Mouse (Mus musculus): ENCODE data around the gene Rasal2. TPM values are rescaled to one million over a fixed set of nuclear protein-coding genes. Genes with fewer than 3 reads are reported as not detected.

The Rasal2 gene
- polyA plus RNA-seq, 1 experiment = 3.0 TPM

GRCm38 (mm10) chr1:157454876-157455275 lies 42.5 kb upstream of the Rasal2 start:
- H3K79me2 ChIP-seq (ENCODE audit: control insufficient read depth, insufficient read depth) = no peaks in the 10 kb centered on the region
- H3K36me3 ChIP-seq (ENCODE audit: control insufficient read depth, insufficient read depth) = no peaks in the 10 kb centered on the region
- H3K27me3 ChIP-seq (ENCODE audit: control insufficient read depth, insufficient read depth, insufficient read length) = no peaks in the 10 kb centered on the region
- no peak overlapping the region for H3ac ChIP-seq (ENCODE audit: control insufficient read depth, insufficient read length, low read depth)
- no peak overlapping the region for H3K4me3 ChIP-seq (ENCODE audit: insufficient read depth, poor library complexity, severe bottlenecking)
- no peaks in the 10 kb centered on the region for H3K79me3 ChIP-seq (ENCODE audit: low read depth)
- TF ChIP-seq CEBPB (IDR thresholded peaks at IDR 0.05; ENCODE audit: low read depth) = no peak
- no peak for TF ChIP-seq MAX (IDR thresholded peaks at IDR 0.05)
- TF ChIP-seq USF1 (IDR thresholded peaks at IDR 0.05; ENCODE audit: low read depth) = no peak
- no peak for TF ChIP-seq MYOG (IDR thresholded peaks at IDR 0.05; ENCODE audit: control insufficient read depth, extremely low read depth, insufficient read length)
- no peak for TF ChIP-seq FOSL1 (IDR thresholded peaks at IDR 0.05; ENCODE audit: insufficient read depth, low read length, poor library complexity, severe bottlenecking)
- no peak for TF ChIP-seq CTCF (IDR thresholded peaks at IDR 0.05; ENCODE audit: control insufficient read depth, insufficient read depth, insufficient read length)
- no peak for TF ChIP-seq MYOD1 (IDR thresholded peaks at IDR 0.05; ENCODE audit: control insufficient read depth, insufficient read length, low read depth)

- no peak overlapping the region for H3ac ChIP-seq (ENCODE audit: control insufficient read depth, insufficient read length, low read depth)
- no peak for TF ChIP-seq MAX (IDR thresholded peaks at IDR 0.05)
- no peak for TF ChIP-seq CEBPB (IDR thresholded peaks at IDR 0.05; ENCODE audit: low read depth)
- TF ChIP-seq USF1 (IDR thresholded peaks at IDR 0.05; ENCODE audit: low read depth) = no peak
- TF ChIP-seq FOSL1 (IDR thresholded peaks at IDR 0.05; ENCODE audit: insufficient read depth, low read length, poor library complexity, severe bottlenecking) = no peak
- TF ChIP-seq MYOG (IDR thresholded peaks at IDR 0.05; ENCODE audit: control insufficient read depth, extremely low read depth, insufficient read length) = no peak
- TF ChIP-seq MYOD1 (IDR thresholded peaks at IDR 0.05; ENCODE audit: control insufficient read depth, insufficient read length, low read depth) = no peak
- TF ChIP-seq CTCF (IDR thresholded peaks at IDR 0.05; ENCODE audit: control insufficient read depth, insufficient read depth, insufficient read length) = no peak
- H3K36me3 ChIP-seq (ENCODE audit: control insufficient read depth, insufficient read depth) = no peaks in the 10 kb centered on the region
- H3K27me3 ChIP-seq (ENCODE audit: control insufficient read depth, insufficient read depth, insufficient read length) = no peaks in the 10 kb centered on the region
- H3K79me3 ChIP-seq (ENCODE audit: low read depth) = no peaks in the 10 kb centered on the region
- H3K4me3 ChIP-seq (ENCODE audit: insufficient read depth, poor library complexity, severe bottlenecking) = no peak overlapping the region
- H3K79me2 ChIP-seq (ENCODE audit: control insufficient read depth, insufficient read depth) = no peaks in the 10 kb centered on the region
Measured at GRCm38 (mm10) chr1:157452759-157453549, 40.6 kb upstream of the Rasal2 start.

- Histone ChIP-seq H3K4me3 (ENCODE audit: insufficient read depth, poor library complexity, severe bottlenecking) (no peak overlapping the region), H3K27me3 (ENCODE audit: control insufficient read depth, insufficient read depth, insufficient read length) (no peaks in the 10 kb centered on the region), H3K79me3 (ENCODE audit: low read depth) (no peaks in the 10 kb centered on the region), H3K36me3 (ENCODE audit: control insufficient read depth, insufficient read depth) (no peaks in the 10 kb centered on the region), H3ac (ENCODE audit: control insufficient read depth, insufficient read length, low read depth) (no peak overlapping the region), H3K79me2 (ENCODE audit: control insufficient read depth, insufficient read depth) (no peaks in the 10 kb centered on the region)
- TF ChIP-seq CEBPB (IDR thresholded peaks at IDR 0.05; ENCODE audit: low read depth) (no peak), USF1 (IDR thresholded peaks at IDR 0.05; ENCODE audit: low read depth) (no peak), FOSL1 (IDR thresholded peaks at IDR 0.05; ENCODE audit: insufficient read depth, low read length, poor library complexity, severe bottlenecking) (no peak), MYOD1 (IDR thresholded peaks at IDR 0.05; ENCODE audit: control insufficient read depth, insufficient read length, low read depth) (no peak), CTCF (IDR thresholded peaks at IDR 0.05; ENCODE audit: control insufficient read depth, insufficient read depth, insufficient read length) (no peak), MYOG (IDR thresholded peaks at IDR 0.05; ENCODE audit: control insufficient read depth, extremely low read depth, insufficient read length) (no peak), MAX (IDR thresholded peaks at IDR 0.05) (no peak)
Measured at GRCm38 (mm10) chr1:157452284-157452683, 39.9 kb upstream of the Rasal2 start.

GRCm38 (mm10) chr1:157449981-157450636 lies 37.7 kb upstream of the Rasal2 start:
- H3K27me3 ChIP-seq (ENCODE audit: control insufficient read depth, insufficient read depth, insufficient read length) = no peaks in the 10 kb centered on the region
- TF ChIP-seq MAX (IDR thresholded peaks at IDR 0.05) (no peak), CTCF (IDR thresholded peaks at IDR 0.05; ENCODE audit: control insufficient read depth, insufficient read depth, insufficient read length) (no peak), FOSL1 (IDR thresholded peaks at IDR 0.05; ENCODE audit: insufficient read depth, low read length, poor library complexity, severe bottlenecking) (no peak), MYOD1 (IDR thresholded peaks at IDR 0.05; ENCODE audit: control insufficient read depth, insufficient read length, low read depth) (no peak), USF1 (IDR thresholded peaks at IDR 0.05; ENCODE audit: low read depth) (no peak), CEBPB (IDR thresholded peaks at IDR 0.05; ENCODE audit: low read depth) (no peak), MYOG (IDR thresholded peaks at IDR 0.05; ENCODE audit: control insufficient read depth, extremely low read depth, insufficient read length) (no peak)
- H3K79me3 ChIP-seq (ENCODE audit: low read depth) = no peaks in the 10 kb centered on the region
- no peaks in the 10 kb centered on the region for H3K36me3 ChIP-seq (ENCODE audit: control insufficient read depth, insufficient read depth)
- no peak overlapping the region for H3ac ChIP-seq (ENCODE audit: control insufficient read depth, insufficient read length, low read depth)
- no peak overlapping the region for H3K4me3 ChIP-seq (ENCODE audit: insufficient read depth, poor library complexity, severe bottlenecking)
- H3K79me2 ChIP-seq (ENCODE audit: control insufficient read depth, insufficient read depth) = no peaks in the 10 kb centered on the region

- H3K36me3 ChIP-seq (ENCODE audit: control insufficient read depth, insufficient read depth) = no peaks in the 10 kb centered on the region
- no peaks in the 10 kb centered on the region for H3K27me3 ChIP-seq (ENCODE audit: control insufficient read depth, insufficient read depth, insufficient read length)
- no peak overlapping the region for H3ac ChIP-seq (ENCODE audit: control insufficient read depth, insufficient read length, low read depth)
- no peak overlapping the region for H3K4me3 ChIP-seq (ENCODE audit: insufficient read depth, poor library complexity, severe bottlenecking)
- H3K79me2 ChIP-seq (ENCODE audit: control insufficient read depth, insufficient read depth) = no peaks in the 10 kb centered on the region
- H3K79me3 ChIP-seq (ENCODE audit: low read depth) = no peaks in the 10 kb centered on the region
- TF ChIP-seq CEBPB (IDR thresholded peaks at IDR 0.05; ENCODE audit: low read depth) = no peak
- TF ChIP-seq MYOD1 (IDR thresholded peaks at IDR 0.05; ENCODE audit: control insufficient read depth, insufficient read length, low read depth) = no peak
- no peak for TF ChIP-seq MAX (IDR thresholded peaks at IDR 0.05)
- no peak for TF ChIP-seq MYOG (IDR thresholded peaks at IDR 0.05; ENCODE audit: control insufficient read depth, extremely low read depth, insufficient read length)
- TF ChIP-seq CTCF (IDR thresholded peaks at IDR 0.05; ENCODE audit: control insufficient read depth, insufficient read depth, insufficient read length) = no peak
- no peak for TF ChIP-seq USF1 (IDR thresholded peaks at IDR 0.05; ENCODE audit: low read depth)
- no peak for TF ChIP-seq FOSL1 (IDR thresholded peaks at IDR 0.05; ENCODE audit: insufficient read depth, low read length, poor library complexity, severe bottlenecking)
Measured at GRCm38 (mm10) chr1:157449532-157449931, 37.1 kb upstream of the Rasal2 start.
